9 mouse cellular contexts compared by ENCODE assay signal in genomic region chr2:32750887-32751664, GRCm38 (mm10). TPM values are rescaled to one million over a fixed set of nuclear protein-coding genes. Genes with fewer than 3 reads are reported as not detected.
A peak's percentile ranks its signal among the peaks of the same experiment; 100 is the strongest.
DNase-seq lines count a peak whose midpoint lies in the region; ATAC-seq and TF ChIP-seq lines count a peak whose summit lies in the region.
"Had no signal": no experiment of that assay in that cellular context is flagged by ENCODE, and none has a peak within 500 bp of the region (broad histone marks: within the 10 kb centered on the region; RNA-seq: fewer than 3 reads in every experiment).

No protein-coding gene starts in this region.

- peak overlapping the region; percentile 47 for H3K27ac ChIP-seq in embryonic facial prominence, embryonic 12.5 days
- H3K27ac ChIP-seq in hindbrain, embryonic 13.5 days = peak overlapping the region; percentile 86
- no peak overlapping the region for H3K27ac ChIP-seq in limb, embryonic 15.5 days
- no peak overlapping the region for H3K27ac ChIP-seq in midbrain, postnatal 0 days (ENCODE audit: low read depth, low read length)

- H3K4me2 ChIP-seq in embryonic facial prominence, embryonic 12.5 days (replicated peaks) = peak overlapping the region; percentile 62
- H3K4me2 ChIP-seq in hindbrain, embryonic 13.5 days = peak overlapping the region; percentile 53
- peak overlapping the region; percentile 58 for H3K4me2 ChIP-seq in limb, embryonic 15.5 days
- H3K4me2 ChIP-seq in midbrain, postnatal 0 days (ENCODE audit: low read depth, low read length, poor library complexity, severe bottlenecking) = peak overlapping the region; percentile 16

- DNase-seq in R1 (ENCODE audit: low read depth, low spot score) = peak; percentile 87
- DNase-seq in midbrain, postnatal 0 days (ENCODE audit: low spot score) = peak; percentile 62
- DNase-seq in natural killer cell, adult 2 months (ENCODE audit: low spot score in 2 of 2) = no peak

- no peak for TF ChIP-seq CTCF in midbrain, postnatal 0 days (IDR thresholded peaks at IDR 0.05)

- peaks cover 25% of the 10 kb centered on the region for H3K36me3 ChIP-seq in embryonic facial prominence, embryonic 12.5 days
- H3K36me3 ChIP-seq in hindbrain, embryonic 13.5 days = peaks cover 76% of the 10 kb centered on the region
- peaks cover 38% of the 10 kb centered on the region for H3K36me3 ChIP-seq in limb, embryonic 15.5 days
- peaks cover 60% of the 10 kb centered on the region for H3K36me3 ChIP-seq in midbrain, postnatal 0 days (ENCODE audit: insufficient read depth, low read length)

- H3K27me3 ChIP-seq in embryonic facial prominence, embryonic 12.5 days = no peaks in the 10 kb centered on the region
- no peaks in the 10 kb centered on the region for H3K27me3 ChIP-seq in hindbrain, embryonic 13.5 days
- 0 out of 2 replicates have a peak, but pooled peaks cover under 1% of the 10 kb centered on the region for H3K27me3 ChIP-seq in limb, embryonic 15.5 days
- H3K27me3 ChIP-seq in midbrain, postnatal 0 days (ENCODE audit: insufficient read depth, low read length) = no peaks in the 10 kb centered on the region

- H3K9me3 ChIP-seq in embryonic facial prominence, embryonic 12.5 days = no peaks in the 10 kb centered on the region
- no peaks in the 10 kb centered on the region for H3K9me3 ChIP-seq in hindbrain, embryonic 13.5 days
- no peaks in the 10 kb centered on the region for H3K9me3 ChIP-seq in limb, embryonic 15.5 days
- no peaks in the 10 kb centered on the region for H3K9me3 ChIP-seq in midbrain, postnatal 0 days (ENCODE audit: low read length)

- 4% methylated on average over 31 of the region's 31 CpGs for WGBS in embryonic facial prominence, embryonic 12.5 days
- 5% methylated on average over 31 of the region's 31 CpGs for WGBS in hindbrain, embryonic 13.5 days
- WGBS in limb, embryonic 15.5 days = 11% methylated on average over 31 of the region's 31 CpGs
- WGBS in midbrain, postnatal 0 days = 14% methylated on average over 31 of the region's 31 CpGs

- H3K9ac ChIP-seq in embryonic facial prominence, embryonic 12.5 days = peak overlapping the region; percentile 45; the same call in 1 of the 2 replicates
- H3K9ac ChIP-seq in hindbrain, embryonic 13.5 days = peak overlapping the region; percentile 62
- no peak overlapping the region for H3K9ac ChIP-seq in limb, embryonic 15.5 days
- H3K9ac ChIP-seq in midbrain, postnatal 0 days (replicated peaks; ENCODE audit: low read length, poor library complexity, severe bottlenecking) = 0 out of 2 replicates have a peak overlapping the region, but pooled peaks have one; percentile 14

- ATAC-seq in embryonic facial prominence, embryonic 12.5 days (ENCODE audit: insufficient number of reproducible peaks, insufficient read depth, low FRiP score, low TSS enrichment) = peak; percentile 87
- ATAC-seq in hindbrain, embryonic 13.5 days (ENCODE audit: low FRiP score) = peak; percentile 71
- ATAC-seq in limb, embryonic 15.5 days (ENCODE audit: insufficient number of reproducible peaks, low FRiP score, low TSS enrichment, low read depth) = peak; percentile 62; the same call in 1 of the 2 replicates
- ATAC-seq in midbrain, postnatal 0 days (ENCODE audit: low FRiP score) = peak; percentile 56
- ATAC-seq in activated CD4-positive, CD25-positive, alpha-beta regulatory T cell, adult 4 months = no peak
- ATAC-seq in megakaryocyte, adult 5-6 weeks (ENCODE audit: poor library complexity, severe bottlenecking) = no peak

- peaks cover 16% of the 10 kb centered on the region for H3K4me1 ChIP-seq in embryonic facial prominence, embryonic 12.5 days
- H3K4me1 ChIP-seq in hindbrain, embryonic 13.5 days (replicated peaks) = peaks cover 27% of the 10 kb centered on the region
- H3K4me1 ChIP-seq in limb, embryonic 15.5 days = peaks cover 12% of the 10 kb centered on the region; the same call in 1 of the 2 replicates
- 0 out of 2 replicates have a peak, but pooled peaks cover 4% of the 10 kb centered on the region for H3K4me1 ChIP-seq in midbrain, postnatal 0 days (ENCODE audit: insufficient read depth, low read length)

- peak overlapping the region; percentile 37 for H3K4me3 ChIP-seq in embryonic facial prominence, embryonic 12.5 days
- peak overlapping the region; percentile 32 for H3K4me3 ChIP-seq in hindbrain, embryonic 13.5 days
- peak overlapping the region; percentile 35 for H3K4me3 ChIP-seq in limb, embryonic 15.5 days
- 0 out of 2 replicates have a peak overlapping the region, but pooled peaks have one; percentile 6 for H3K4me3 ChIP-seq in midbrain, postnatal 0 days (ENCODE audit: low read depth, low read length)
- H3K4me3 ChIP-seq: myocyte had no signal

RNA-seq across cellular contexts. Expression of gene Tor2a, which starts 6.0 kb away (rescaled TPM):
- polyA plus RNA-seq in embryonic facial prominence, embryonic 12.5 days (2016; fragmentation: Nextera tagmentation; extraction: Ambion mirVana) = 61.5 and 67.0 TPM in 2 replicates
- 54.2 and 54.4 TPM in 2 replicates for polyA plus RNA-seq in hindbrain, embryonic 13.5 days (2015; fragmentation: Nextera tagmentation; extraction: Ambion mirVana)
- 68.5 and 71.7 TPM in 2 replicates for polyA plus RNA-seq in limb, embryonic 15.5 days (2015; fragmentation: Nextera tagmentation; extraction: Ambion mirVana)
- total RNA-seq in midbrain, postnatal 0 days (2014; rRNA removed) = 43.8 and 72.8 TPM in 2 replicates
- polyA plus RNA-seq in midbrain, postnatal 0 days (2015; fragmentation: Nextera tagmentation; extraction: Ambion mirVana) = 42.0 and 44.9 TPM in 2 replicates
- polyA plus RNA-seq in activated CD4-positive, CD25-positive, alpha-beta regulatory T cell, adult 4 months (2017; shearing (Covaris generic)) = 10 to 100 TPM; 58.9 to 62.2 TPM
- total RNA-seq in megakaryocyte, adult 5-6 weeks (2015) = 19.0 and 24.2 TPM in 2 replicates
- 17.7 and 17.8 TPM in 2 replicates for total RNA-seq in megakaryocyte, adult 5-6 weeks (2017)

RNA-seq across cellular contexts. Expression of gene 6330409D20Rik, which starts 10.3 kb away (rescaled TPM):
- 0.34 and 0.43 TPM in 2 replicates for polyA plus RNA-seq in embryonic facial prominence, embryonic 12.5 days (2016; fragmentation: Nextera tagmentation; extraction: Ambion mirVana)
- 3.3 and 3.7 TPM in 2 replicates for polyA plus RNA-seq in hindbrain, embryonic 13.5 days (2015; fragmentation: Nextera tagmentation; extraction: Ambion mirVana)
- polyA plus RNA-seq in limb, embryonic 15.5 days (2015; fragmentation: Nextera tagmentation; extraction: Ambion mirVana) = not detected in 2 replicates
- 2.5 and 3.8 TPM in 2 replicates for total RNA-seq in midbrain, postnatal 0 days (2014; rRNA removed)
- polyA plus RNA-seq in midbrain, postnatal 0 days (2015; fragmentation: Nextera tagmentation; extraction: Ambion mirVana) = 3.7 and 4.0 TPM in 2 replicates
- under 1 TPM in 1 of 2 experiments, not detected in 1; 0.99 TPM for polyA plus RNA-seq in activated CD4-positive, CD25-positive, alpha-beta regulatory T cell, adult 4 months (2017; shearing (Covaris generic))
- total RNA-seq in megakaryocyte, adult 5-6 weeks (2015) = not detected in 2 replicates
- total RNA-seq in megakaryocyte, adult 5-6 weeks (2017) = not detected in 2 replicates
- polyA plus RNA-seq: myocyte had no signal

RNA-seq across cellular contexts. Expression of gene Ttc16, which starts 24.4 kb away (rescaled TPM):
- polyA plus RNA-seq in embryonic facial prominence, embryonic 12.5 days (2016; fragmentation: Nextera tagmentation; extraction: Ambion mirVana) = 0.23 and 0.34 TPM in 2 replicates
- 0.56 and 1.8 TPM in 2 replicates for polyA plus RNA-seq in hindbrain, embryonic 13.5 days (2015; fragmentation: Nextera tagmentation; extraction: Ambion mirVana)
- 0.12 and 0.13 TPM in 2 replicates for polyA plus RNA-seq in limb, embryonic 15.5 days (2015; fragmentation: Nextera tagmentation; extraction: Ambion mirVana)
- 0.90 and 3.2 TPM in 2 replicates for total RNA-seq in midbrain, postnatal 0 days (2014; rRNA removed)
- polyA plus RNA-seq in midbrain, postnatal 0 days (2015; fragmentation: Nextera tagmentation; extraction: Ambion mirVana) = 0.32 and 0.44 TPM in 2 replicates
- under 1 TPM; 0.61 to 0.65 TPM for polyA plus RNA-seq in activated CD4-positive, CD25-positive, alpha-beta regulatory T cell, adult 4 months (2017; shearing (Covaris generic))
- total RNA-seq in megakaryocyte, adult 5-6 weeks (2015) = not detected in 2 replicates
- not detected in 2 replicates for total RNA-seq in megakaryocyte, adult 5-6 weeks (2017)

RNA-seq across cellular contexts. Expression of gene Ptrh1, which starts 24.5 kb away (rescaled TPM):
- polyA plus RNA-seq in embryonic facial prominence, embryonic 12.5 days (2016; fragmentation: Nextera tagmentation; extraction: Ambion mirVana) = 3.3 and 6.4 TPM in 2 replicates
- polyA plus RNA-seq in hindbrain, embryonic 13.5 days (2015; fragmentation: Nextera tagmentation; extraction: Ambion mirVana) = 4.5 and 5.1 TPM in 2 replicates
- polyA plus RNA-seq in limb, embryonic 15.5 days (2015; fragmentation: Nextera tagmentation; extraction: Ambion mirVana) = 6.6 and 7.2 TPM in 2 replicates
- 2.1 and 2.7 TPM in 2 replicates for total RNA-seq in midbrain, postnatal 0 days (2014; rRNA removed)
- polyA plus RNA-seq in midbrain, postnatal 0 days (2015; fragmentation: Nextera tagmentation; extraction: Ambion mirVana) = 3.8 and 3.9 TPM in 2 replicates
- 1 to 10 TPM; 4.9 to 6.3 TPM for polyA plus RNA-seq in activated CD4-positive, CD25-positive, alpha-beta regulatory T cell, adult 4 months (2017; shearing (Covaris generic))
- 0.57 TPM in 1 of 2 replicates, not detected in the other for total RNA-seq in megakaryocyte, adult 5-6 weeks (2015)
- 0.88 and 5.4 TPM in 2 replicates for total RNA-seq in megakaryocyte, adult 5-6 weeks (2017)

RNA-seq across cellular contexts. Expression of gene Sh2d3c, which starts 30.2 kb away (rescaled TPM):
- 27.6 and 29.1 TPM in 2 replicates for polyA plus RNA-seq in embryonic facial prominence, embryonic 12.5 days (2016; fragmentation: Nextera tagmentation; extraction: Ambion mirVana)
- 41.8 and 50.5 TPM in 2 replicates for polyA plus RNA-seq in hindbrain, embryonic 13.5 days (2015; fragmentation: Nextera tagmentation; extraction: Ambion mirVana)
- polyA plus RNA-seq in limb, embryonic 15.5 days (2015; fragmentation: Nextera tagmentation; extraction: Ambion mirVana) = 23.0 and 24.7 TPM in 2 replicates
- total RNA-seq in midbrain, postnatal 0 days (2014; rRNA removed) = 43.7 and 46.2 TPM in 2 replicates
- 54.4 and 54.6 TPM in 2 replicates for polyA plus RNA-seq in midbrain, postnatal 0 days (2015; fragmentation: Nextera tagmentation; extraction: Ambion mirVana)
- 10 to 100 TPM; 62.2 to 84.6 TPM for polyA plus RNA-seq in activated CD4-positive, CD25-positive, alpha-beta regulatory T cell, adult 4 months (2017; shearing (Covaris generic))
- total RNA-seq in megakaryocyte, adult 5-6 weeks (2015) = 49.8 and 56.2 TPM in 2 replicates
- 30.1 and 38.2 TPM in 2 replicates for total RNA-seq in megakaryocyte, adult 5-6 weeks (2017)

Comparison
In these comparisons a context has a peak if more than half of its experiments do, and no peak if none do; other contexts are left out.
1. DNase-seq: peak in R1 (single experiment) and midbrain, postnatal 0 days (single experiment); none in natural killer cell, adult 2 months (0 of 2).
2. ATAC-seq: peak in embryonic facial prominence, embryonic 12.5 days (single experiment), hindbrain, embryonic 13.5 days (single experiment), limb, embryonic 15.5 days (single experiment) and midbrain, postnatal 0 days (single experiment); none in activated CD4-positive, CD25-positive, alpha-beta regulatory T cell, adult 4 months (single experiment) and megakaryocyte, adult 5-6 weeks (single experiment).
3. H3K27ac ChIP-seq: peak in embryonic facial prominence, embryonic 12.5 days (single experiment) and hindbrain, embryonic 13.5 days (single experiment); none in limb, embryonic 15.5 days (single experiment) and midbrain, postnatal 0 days (single experiment).
4. Peak in every context shown above with its lines, with median percentiles within 50 percentile points of each other: H3K4me2 ChIP-seq and H3K4me3 ChIP-seq.